Mouse (Mus musculus): ENCODE measurements around the gene Fbxo28.

- TF ChIP-seq POLR2A (IDR thresholded peaks at IDR 0.05; ENCODE audit: insufficient read depth, low read depth, low read length) (no peak), CTCF (IDR thresholded peaks at IDR 0.05; ENCODE audit: insufficient read depth, low read depth, low read length) (no peak)
Observed at GRCm38 (mm10) chr1:182302916-182303315, 38.5 kb downstream of the Fbxo28 start.

Data from olfactory bulb, adult 2 months (tissue).